In genomic region chr7:28923865-28924291, GRCm38 (mm10) we compare ENCODE assay signal across 9 mouse cellular contexts. TPM values are rescaled to one million over a fixed set of nuclear protein-coding genes. Genes with fewer than 3 reads are reported as not detected.
DNase-seq lines count a peak whose midpoint lies in the region; ATAC-seq and TF ChIP-seq lines count a peak whose summit lies in the region.
"Had no signal": no experiment of that assay in that cellular context is flagged by ENCODE, and none has a peak within 500 bp of the region (broad histone marks: within the 10 kb centered on the region; RNA-seq: fewer than 3 reads in every experiment).

No protein-coding gene starts in this region.

- H3K4me2 ChIP-seq in heart, embryonic 14.5 days (ENCODE audit: low read length), result 0 out of 2 replicates have a peak overlapping the region, but pooled peaks have one; percentile 54
- H3K4me2 ChIP-seq in midbrain, embryonic 14.5 days (ENCODE audit: low read length), result no peak overlapping the region

- H3K36me3 ChIP-seq in liver, adult 2 months (ENCODE audit: control insufficient read depth, insufficient read depth, low read length), result 0 out of 2 replicates have a peak, but pooled peaks cover under 1% of the 10 kb centered on the region
- H3K36me3 ChIP-seq in heart, embryonic 14.5 days (ENCODE audit: control insufficient read depth, insufficient read depth, low read length), result peaks cover 13% of the 10 kb centered on the region
- H3K36me3 ChIP-seq in midbrain, embryonic 14.5 days (ENCODE audit: control insufficient read depth, insufficient read depth, low read length), result peaks cover 4% of the 10 kb centered on the region; the same call in 1 of the 2 replicates

- WGBS in liver, adult 2 months, result 3% methylated on average over 4 of the region's 4 CpGs
- 4% methylated on average over 4 of the region's 4 CpGs for WGBS in heart, embryonic 14.5 days
- 24% methylated on average over 4 of the region's 4 CpGs for WGBS in midbrain, embryonic 14.5 days

- ATAC-seq in heart, embryonic 14.5 days (ENCODE audit: insufficient number of reproducible peaks, insufficient read depth, low FRiP score, low read depth), result 0 out of 2 replicates have a peak, but pooled peaks have one; percentile 10
- no peak for ATAC-seq in midbrain, embryonic 14.5 days (ENCODE audit: low FRiP score, low TSS enrichment)
- no peak for ATAC-seq in frontal cortex, adult (ENCODE audit: low TSS enrichment)

- intact Hi-C loops in gastrocnemius, postnatal 36 days (cut with DNase I), result loop anchor here (5.0 kb wide), 1 partner anchor 33 kb away; no protein-coding TSS in a partner anchor

- no peaks in the 10 kb centered on the region for H3K27me3 ChIP-seq in liver, adult 2 months (ENCODE audit: control insufficient read depth, insufficient read depth, low read length)
- H3K27me3 ChIP-seq in heart, embryonic 14.5 days (ENCODE audit: control insufficient read depth, insufficient read depth, low read length), result no peaks in the 10 kb centered on the region
- H3K27me3 ChIP-seq in midbrain, embryonic 14.5 days (ENCODE audit: control insufficient read depth, insufficient read depth, low read length), result no peaks in the 10 kb centered on the region

- TF ChIP-seq POLR2A in liver, adult 2 months (IDR thresholded peaks at IDR 0.05; ENCODE audit: extremely low read depth, insufficient read depth, low read length), result no peak

- no peaks in the 10 kb centered on the region for H3K9me3 ChIP-seq in heart, embryonic 14.5 days (ENCODE audit: control insufficient read depth, low read length)
- H3K9me3 ChIP-seq in midbrain, embryonic 14.5 days (ENCODE audit: control insufficient read depth, low read length), result no peaks in the 10 kb centered on the region

- peak overlapping the region; percentile 93 for H3K27ac ChIP-seq in liver, adult 2 months (replicated peaks; ENCODE audit: insufficient read depth, low read depth, low read length)
- peak overlapping the region; percentile 96 to 99 for H3K27ac ChIP-seq in heart, embryonic 14.5 days (replicated peaks in 1 of 2; ENCODE audit: control insufficient read depth in 1 of 2, insufficient read depth in 1 of 2, low read depth in 2 of 2, low read length in 2 of 2)
- peak overlapping the region; percentile 61 for H3K27ac ChIP-seq in midbrain, embryonic 14.5 days (replicated peaks; ENCODE audit: low read depth, low read length)
- H3K27ac ChIP-seq: macrophage had no signal

- 0 out of 2 replicates have a peak overlapping the region, but pooled peaks have one; percentile 1 for H3K9ac ChIP-seq in liver, adult 2 months (ENCODE audit: low read depth, low read length)
- H3K9ac ChIP-seq in heart, embryonic 14.5 days (ENCODE audit: low read length), result peak overlapping the region; percentile 72
- H3K9ac ChIP-seq in midbrain, embryonic 14.5 days (replicated peaks; ENCODE audit: low read length), result no peak overlapping the region; the same call in 1 of the 2 replicates

- no peak overlapping the region for H3K4me3 ChIP-seq in liver, adult 2 months (ENCODE audit: insufficient read depth, low read depth, low read length)
- no peak overlapping the region for H3K4me3 ChIP-seq in heart, embryonic 14.5 days (ENCODE audit: control insufficient read depth in 1 of 2, insufficient read depth in 1 of 2, low read depth in 1 of 2, low read length in 2 of 2)
- H3K4me3 ChIP-seq in midbrain, embryonic 14.5 days (replicated peaks; ENCODE audit: low read depth, low read length), result no peak overlapping the region

- TF ChIP-seq CTCF in liver, adult 2 months (IDR thresholded peaks at IDR 0.05; ENCODE audit: low read depth, low read length), result no peak

- peaks cover 59% of the 10 kb centered on the region for H3K4me1 ChIP-seq in liver, adult 2 months (ENCODE audit: control insufficient read depth, insufficient read depth, low read length)
- H3K4me1 ChIP-seq in heart, embryonic 14.5 days (ENCODE audit: control insufficient read depth in 2 of 2, insufficient read depth in 2 of 2, low read length in 2 of 2), result peaks cover 73 to 81% of the 10 kb centered on the region in 2 experiments
- peaks cover 26% of the 10 kb centered on the region for H3K4me1 ChIP-seq in midbrain, embryonic 14.5 days (ENCODE audit: control insufficient read depth, insufficient read depth, low read length)

- peak; percentile 91 for DNase-seq in liver, adult 2 months (ENCODE audit: extremely low read depth, low read depth, low spot score)
- no peak for DNase-seq in liver
- DNase-seq in kidney, postnatal 10 days, result peak; percentile 74
- peak; percentile 42 for DNase-seq in midbrain, embryonic 14.5 days
- no peak for DNase-seq in gastrocnemius, postnatal 36 days
- DNase-seq in gastrocnemius, postnatal 10 days, result no peak

- peaks cover 39% of the 10 kb centered on the region for H3K79me2 ChIP-seq in liver, adult 2 months (ENCODE audit: control insufficient read depth, insufficient read depth, low read length)

RNA-seq across cellular contexts. Expression of gene Actn4, which starts 38.3 kb away (rescaled TPM):
- 47.4 and 87.1 TPM in 2 replicates for total RNA-seq in liver, adult 2 months (2014; rRNA removed)
- 125 and 145 TPM in 2 replicates for polyA plus RNA-seq in liver, adult 2 months (2012; rRNA removed)
- 221 and 228 TPM in 2 replicates for polyA plus RNA-seq in heart, embryonic 14.5 days (2014; fragmentation: Nextera tagmentation; extraction: Ambion mirVana)
- polyA plus RNA-seq in midbrain, embryonic 14.5 days (2014; fragmentation: Nextera tagmentation; extraction: Ambion mirVana), result 102 and 118 TPM in 2 replicates
- 10 to 100 TPM; 31.6 to 35.1 TPM for total RNA-seq in gastrocnemius, postnatal 36 days (2021)
- 100 to 1,000 TPM in 1 of 2 experiments, 10 to 100 TPM in 1; 90.2 to 120 TPM for total RNA-seq in gastrocnemius, postnatal 10 days (2021)

RNA-seq across cellular contexts. Expression of gene Capn12, which starts 42.7 kb away (rescaled TPM):
- total RNA-seq in liver, adult 2 months (2014; rRNA removed), result not detected in 2 replicates
- polyA plus RNA-seq in liver, adult 2 months (2012; rRNA removed), result 0.04 TPM in 1 of 2 replicates, not detected in the other
- 0.27 and 0.46 TPM in 2 replicates for polyA plus RNA-seq in heart, embryonic 14.5 days (2014; fragmentation: Nextera tagmentation; extraction: Ambion mirVana)
- 0.33 and 0.55 TPM in 2 replicates for polyA plus RNA-seq in midbrain, embryonic 14.5 days (2014; fragmentation: Nextera tagmentation; extraction: Ambion mirVana)
- under 1 TPM in 1 of 2 experiments, not detected in 1; 0.15 TPM for total RNA-seq in gastrocnemius, postnatal 36 days (2021)
- under 1 TPM; 0.23 to 0.27 TPM for total RNA-seq in gastrocnemius, postnatal 10 days (2021)

RNA-seq across cellular contexts. Expression of gene Eif3k, which starts 57.8 kb away (rescaled TPM):
- total RNA-seq in liver, adult 2 months (2014; rRNA removed), result 64.8 and 73.2 TPM in 2 replicates
- polyA plus RNA-seq in liver, adult 2 months (2012; rRNA removed), result 86.3 and 91.2 TPM in 2 replicates
- polyA plus RNA-seq in heart, embryonic 14.5 days (2014; fragmentation: Nextera tagmentation; extraction: Ambion mirVana), result 286 and 319 TPM in 2 replicates
- 320 and 343 TPM in 2 replicates for polyA plus RNA-seq in midbrain, embryonic 14.5 days (2014; fragmentation: Nextera tagmentation; extraction: Ambion mirVana)
- total RNA-seq in gastrocnemius, postnatal 36 days (2021), result 100 to 1,000 TPM; 119 to 125 TPM
- total RNA-seq in gastrocnemius, postnatal 10 days (2021), result 100 to 1,000 TPM; 169 to 174 TPM

RNA-seq across cellular contexts. Expression of gene Map4k1, which starts 58.0 kb away (rescaled TPM):
- 0.18 and 0.54 TPM in 2 replicates for total RNA-seq in liver, adult 2 months (2014; rRNA removed)
- polyA plus RNA-seq in liver, adult 2 months (2012; rRNA removed), result 1.2 and 1.5 TPM in 2 replicates
- 2.8 and 3.3 TPM in 2 replicates for polyA plus RNA-seq in heart, embryonic 14.5 days (2014; fragmentation: Nextera tagmentation; extraction: Ambion mirVana)
- polyA plus RNA-seq in midbrain, embryonic 14.5 days (2014; fragmentation: Nextera tagmentation; extraction: Ambion mirVana), result 5.5 and 10.2 TPM in 2 replicates
- under 1 TPM; 0.27 to 0.46 TPM for total RNA-seq in gastrocnemius, postnatal 36 days (2021)
- total RNA-seq in gastrocnemius, postnatal 10 days (2021), result under 1 TPM; 0.66 to 0.93 TPM

Comparison
In these comparisons a context has a peak if more than half of its experiments do, and no peak if none do; other contexts are left out.
1. DNase-seq: peak in liver, adult 2 months (single experiment), kidney, postnatal 10 days (single experiment) and midbrain, embryonic 14.5 days (single experiment); none in liver (single experiment), gastrocnemius, postnatal 36 days (0 of 2) and gastrocnemius, postnatal 10 days (single experiment).
2. Peak in every context shown above with its lines, with median percentiles within 50 percentile points of each other: H3K27ac ChIP-seq.